Mouse (Mus musculus) heart, embryonic 10.5 days (tissue): ENCODE measurements around the gene Pip4k2a. TPM values are rescaled to one million over a fixed set of nuclear protein-coding genes. Genes with fewer than 3 reads are reported as not detected.
"Not testable (repeated sequence)": the region's sequence is repeated elsewhere in the genome, so short reads cannot be mapped to it uniquely, and the experiment has no call there.

Experiments
- DNase-seq: peaks from one replicate; pipeline ENCODE4 v3.0.0-alpha.2; 2017; ENCODE audit warnings: low spot score
- H3K27ac ChIP-seq: fragments of 300-500 bp; sonication (generic); 2 replicates; pipeline ENCODE4 v1.5.1; 2016; ENCODE audit warnings: mild to moderate bottlenecking
- H3K27me3 ChIP-seq: fragments of 300-500 bp; sonication (generic); 2 replicates; pipeline ENCODE4 v1.6.1; 2016; ENCODE audit warnings: mild to moderate bottlenecking; ENCODE audit not compliant: poor library complexity, insufficient read depth, severe bottlenecking
- H3K36me3 ChIP-seq: fragments of 300-500 bp; sonication (generic); 2 replicates; pipeline ENCODE4 v1.6.1; 2016; ENCODE audit warnings: mild to moderate bottlenecking, moderate library complexity
- H3K4me1 ChIP-seq: fragments of 300-500 bp; sonication (generic); 2 replicates; pipeline ENCODE4 v1.6.1; 2016; ENCODE audit warnings: mild to moderate bottlenecking
- H3K4me3 ChIP-seq: fragments of 300-500 bp; sonication (generic); 2 replicates; pipeline ENCODE4 v1.5.1; 2016; ENCODE audit warnings: mild to moderate bottlenecking, moderate library complexity
- H3K9me3 ChIP-seq: fragments of 300-500 bp; sonication (generic); 2 replicates; pipeline ENCODE4 v1.6.1; 2016; ENCODE audit warnings: mild to moderate bottlenecking, moderate library complexity
- WGBS: fragments of 180-500 bp; shearing (Covaris S2); methylation state at CpG from one replicate; pipeline ENCODE4 v1.1.7; 2016; 5-methylcytosine and 5-hydroxymethylcytosine counted together
- polyA plus RNA-seq: library from polyadenylated mRNA; unstranded; fragments of >200 nt; fragmentation: Nextera tagmentation; extraction: Ambion mirVana; gene quantifications from 2 replicates; pipeline ENCODE4 v1.2.1, GENCODE M21; 2016

Gene Pip4k2a
- polyA plus RNA-seq = 7.4 and 12.0 TPM in 2 replicates

DNA sequence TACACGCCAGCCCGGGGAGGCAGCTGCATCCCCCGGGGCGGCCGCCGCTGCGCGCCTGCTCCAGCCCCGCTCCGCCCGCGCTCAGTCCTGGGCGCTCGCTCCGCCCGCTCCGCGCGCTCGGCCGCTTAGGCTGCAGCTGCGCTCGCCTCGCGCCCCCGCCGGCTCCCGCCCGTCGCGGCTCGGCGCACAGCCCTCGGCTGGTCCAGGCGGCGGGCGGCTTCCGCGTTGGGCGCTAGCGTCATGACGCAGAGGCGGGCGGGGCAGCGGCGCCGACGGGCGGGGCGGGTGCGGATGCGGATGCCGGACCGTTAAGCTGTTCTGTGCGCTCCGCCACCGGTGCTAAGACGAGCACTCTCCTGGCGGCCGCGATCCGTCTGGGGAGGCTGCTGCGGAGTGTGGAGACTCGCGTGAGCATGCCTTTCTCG, at the start of gene Pip4k2a, which contains the start of gene 4930426L09Rik:
TSS of gene Pip4k2a (minus strand) at position 73 of the 425 bp plus-strand sequence.
TSS of gene 4930426L09Rik (plus strand) at position 290 of the 425 bp plus-strand sequence.
- WGBS = under 1% methylated on average over 66 of the region's 66 CpGs
- Histone ChIP-seq H3K4me3 (peak within 1 kb of the TSS; percentile 84), H3K27me3 (no peaks in the 10 kb centered on the region), H3K27ac (peak within 1 kb of the TSS; percentile 95), H3K36me3 (no peaks in the 10 kb centered on the region), H3K4me1 (peaks cover 20% of the 10 kb centered on the region), H3K9me3 (no peaks in the 10 kb centered on the region)
- peak; percentile 93 for DNase-seq

DNA sequence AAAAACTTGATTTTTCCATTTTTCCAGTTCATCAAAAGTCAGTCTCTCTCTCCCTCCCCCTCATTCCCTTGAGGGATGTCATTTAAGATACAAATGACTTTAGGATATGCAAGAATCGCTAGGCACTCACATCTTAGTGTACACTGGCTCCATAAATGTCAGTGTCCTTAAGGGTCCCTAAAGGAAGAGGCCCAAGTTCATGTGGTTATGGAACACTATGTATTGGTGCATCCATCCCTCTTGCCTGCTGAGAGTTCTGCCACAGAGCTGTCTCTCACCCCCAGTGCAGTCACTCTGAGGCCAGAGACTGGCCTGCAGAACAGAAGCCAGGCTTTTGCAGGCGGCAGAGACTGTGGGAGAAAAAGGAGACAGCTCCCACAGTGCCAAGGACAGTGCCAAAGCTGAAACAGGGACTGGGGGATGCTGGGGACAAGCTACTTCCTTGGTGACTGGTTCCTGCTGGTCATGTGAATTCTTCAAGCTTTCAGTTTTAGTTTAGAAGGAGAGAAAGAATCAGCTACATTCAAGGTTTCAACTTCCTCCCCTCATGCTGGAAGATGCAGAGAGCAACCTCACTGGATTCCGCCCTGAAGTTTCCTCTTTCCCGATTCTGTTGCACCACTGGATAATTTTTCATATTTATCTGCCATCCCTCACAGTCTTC, 40.1 kb upstream of the Pip4k2a start:
- Histone ChIP-seq H3K4me3 (no peak overlapping the region), H3K27ac (peak overlapping the region; percentile 37), H3K9me3 (no peaks in the 10 kb centered on the region), H3K36me3 (no peaks in the 10 kb centered on the region), H3K4me1 (peaks cover 6% of the 10 kb centered on the region), H3K27me3 (no peaks in the 10 kb centered on the region)
- no peak for DNase-seq
- WGBS = 71% methylated on average over 4 of the region's 4 CpGs

DNA sequence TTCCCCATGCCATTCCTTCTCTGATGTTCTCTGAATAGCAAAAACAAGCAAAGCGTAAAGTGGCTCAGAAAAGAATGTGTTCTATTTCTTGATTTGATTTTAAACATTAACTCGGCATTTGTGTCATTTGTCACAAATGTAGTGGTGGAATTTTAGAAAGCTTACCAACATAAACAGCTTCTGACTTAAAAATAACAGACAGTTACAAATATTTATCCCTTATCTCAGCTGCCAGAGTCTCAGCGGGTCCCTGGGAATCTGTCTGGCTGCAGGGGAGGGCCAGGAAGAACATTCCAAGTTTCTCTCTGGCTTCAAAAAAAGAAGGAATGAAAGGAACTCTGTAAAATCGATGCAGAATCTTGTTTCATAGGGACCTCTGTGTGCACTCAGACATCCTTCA, 39.5 kb upstream of the Pip4k2a start:
- H3K9me3 ChIP-seq = no peaks in the 10 kb centered on the region
- WGBS = 36% methylated on average over 4 of the region's 4 CpGs
- H3K27me3 ChIP-seq = no peaks in the 10 kb centered on the region
- H3K36me3 ChIP-seq = no peaks in the 10 kb centered on the region
- H3K4me1 ChIP-seq = peaks cover 6% of the 10 kb centered on the region
- no peak overlapping the region for H3K4me3 ChIP-seq
- H3K27ac ChIP-seq = no peak overlapping the region
- no peak for DNase-seq

DNA sequence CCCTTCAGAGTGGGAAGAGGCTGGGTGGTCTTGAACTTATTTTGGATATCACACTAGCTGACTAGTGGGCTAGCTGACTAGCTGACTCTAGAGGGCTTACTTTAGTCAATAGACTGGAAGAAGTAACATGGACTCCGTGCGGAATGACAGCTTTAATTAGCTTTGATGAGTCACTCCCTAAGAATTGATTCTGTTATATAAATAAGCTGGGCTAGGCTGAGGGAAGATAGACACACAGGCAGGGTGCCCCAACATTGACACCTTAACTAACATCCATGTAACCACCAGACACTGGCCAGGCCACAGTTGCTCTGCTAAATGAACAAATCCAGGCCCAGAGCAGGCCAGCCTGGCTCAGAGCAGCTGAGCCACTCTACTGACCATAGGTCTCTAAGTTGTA, 26.9 kb upstream of the Pip4k2a start:
- Histone ChIP-seq H3K27me3 (no peaks in the 10 kb centered on the region), H3K4me3 (no peak overlapping the region), H3K9me3 (no peaks in the 10 kb centered on the region), H3K4me1 (no peaks in the 10 kb centered on the region), H3K36me3 (no peaks in the 10 kb centered on the region), H3K27ac (no peak overlapping the region)
- DNase-seq = no peak
- WGBS = 65% methylated on average over 2 of the region's 2 CpGs

DNA sequence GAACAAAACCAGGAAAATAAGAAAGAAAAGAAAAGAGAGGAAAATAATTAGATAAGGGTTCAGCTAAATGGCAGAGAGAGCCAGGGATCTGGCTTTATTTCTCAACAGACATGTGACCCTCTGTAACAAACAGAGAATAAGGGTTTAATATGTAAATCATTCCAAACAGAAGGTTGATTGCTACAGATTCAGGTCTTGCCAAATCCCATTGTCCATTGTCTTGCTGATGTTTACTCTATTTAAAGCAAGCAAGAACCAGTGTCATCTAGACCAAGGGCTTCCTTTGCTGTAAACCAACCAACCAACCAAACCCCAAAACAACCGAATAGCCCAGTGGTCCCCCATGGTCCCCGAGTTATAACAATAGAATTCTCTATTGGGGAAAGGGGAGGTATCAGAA, 20.1 kb upstream of the Pip4k2a start:
- DNase-seq = no peak
- Histone ChIP-seq H3K4me3 (no peak overlapping the region), H3K9me3 (no peaks in the 10 kb centered on the region), H3K4me1 (no peaks in the 10 kb centered on the region), H3K27ac (no peak overlapping the region), H3K27me3 (no peaks in the 10 kb centered on the region), H3K36me3 (no peaks in the 10 kb centered on the region)
- 71% methylated on average over 2 of the region's 2 CpGs for WGBS

DNA sequence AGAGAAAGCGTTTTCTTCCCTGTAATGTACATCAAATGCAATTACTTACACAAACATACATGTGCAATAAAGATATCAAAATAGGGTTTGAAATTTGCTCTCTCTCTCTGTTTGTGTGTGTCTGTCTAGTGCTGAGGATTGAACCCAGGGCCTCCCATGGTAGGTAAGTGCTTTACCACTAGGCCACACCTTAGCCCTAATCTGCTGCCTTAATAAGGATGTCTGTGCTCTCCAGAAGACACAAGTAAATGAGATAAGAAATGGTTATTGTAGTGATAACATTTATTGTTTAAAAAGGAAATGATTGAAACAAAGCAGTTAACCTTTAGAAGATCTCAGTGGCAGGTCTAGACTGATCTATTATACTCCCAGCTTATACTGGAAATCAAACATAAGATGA, 18.9 kb upstream of the Pip4k2a start:
- no peak for DNase-seq
- no peaks in the 10 kb centered on the region for H3K36me3 ChIP-seq
- H3K27me3 ChIP-seq = no peaks in the 10 kb centered on the region
- no peaks in the 10 kb centered on the region for H3K4me1 ChIP-seq
- H3K27ac ChIP-seq = no peak overlapping the region
- 79% methylated on average over 1 of the region's 1 CpGs for WGBS
- H3K4me3 ChIP-seq = no peak overlapping the region
- no peaks in the 10 kb centered on the region for H3K9me3 ChIP-seq

DNA sequence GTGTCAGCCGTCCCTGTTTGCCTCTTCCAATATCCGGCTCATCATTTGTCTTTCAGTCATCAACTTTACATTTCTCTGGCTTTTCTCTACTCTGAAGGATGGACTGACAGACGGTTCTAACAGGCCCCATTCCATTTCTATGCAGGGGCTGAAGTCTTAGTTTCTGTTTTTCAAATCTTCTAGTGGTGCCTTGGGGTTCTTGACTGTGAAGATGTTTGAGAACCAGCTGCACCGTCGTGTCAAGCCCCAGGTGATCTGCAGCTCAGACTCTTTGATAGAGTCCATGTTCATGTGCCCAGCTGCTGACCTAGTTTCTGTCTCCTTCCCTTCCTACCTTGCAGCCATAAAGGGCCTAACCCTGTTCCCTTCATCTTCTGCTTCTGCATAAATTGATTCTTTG, 18.4 kb upstream of the Pip4k2a start:
- DNase-seq = no peak
- Histone ChIP-seq H3K36me3 (no peaks in the 10 kb centered on the region), H3K4me3 (no peak overlapping the region), H3K27ac (no peak overlapping the region), H3K4me1 (no peaks in the 10 kb centered on the region), H3K9me3 (no peaks in the 10 kb centered on the region), H3K27me3 (no peaks in the 10 kb centered on the region)
- WGBS = 83% methylated on average over 5 of the region's 5 CpGs

DNA sequence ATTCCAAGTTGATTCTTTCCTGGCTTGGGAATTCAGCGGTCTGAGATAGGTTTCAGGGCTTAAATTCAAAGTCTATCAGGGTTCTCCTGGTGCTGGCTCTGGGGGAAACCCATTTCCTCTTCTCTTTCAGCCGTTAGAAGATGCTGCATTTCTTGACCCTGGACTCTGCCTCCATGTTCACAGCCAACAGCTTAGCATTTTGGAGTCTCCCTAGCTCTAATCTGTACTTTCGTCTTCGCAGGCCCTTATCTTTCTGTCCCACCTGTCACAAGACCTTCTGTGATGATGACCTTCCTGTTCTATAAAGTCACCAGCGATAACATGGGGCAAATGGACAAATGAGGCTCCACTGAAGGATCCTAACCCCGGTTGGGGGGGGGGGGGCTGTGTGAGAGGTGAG, 13.5 kb upstream of the Pip4k2a start:
- Histone ChIP-seq H3K36me3 (no peaks in the 10 kb centered on the region), H3K4me3 (no peak overlapping the region), H3K27ac (no peak overlapping the region), H3K4me1 (no peaks in the 10 kb centered on the region), H3K27me3 (no peaks in the 10 kb centered on the region), H3K9me3 (no peaks in the 10 kb centered on the region)
- WGBS = 57% methylated on average over 6 of the region's 6 CpGs
- DNase-seq = peak; percentile 85

DNA sequence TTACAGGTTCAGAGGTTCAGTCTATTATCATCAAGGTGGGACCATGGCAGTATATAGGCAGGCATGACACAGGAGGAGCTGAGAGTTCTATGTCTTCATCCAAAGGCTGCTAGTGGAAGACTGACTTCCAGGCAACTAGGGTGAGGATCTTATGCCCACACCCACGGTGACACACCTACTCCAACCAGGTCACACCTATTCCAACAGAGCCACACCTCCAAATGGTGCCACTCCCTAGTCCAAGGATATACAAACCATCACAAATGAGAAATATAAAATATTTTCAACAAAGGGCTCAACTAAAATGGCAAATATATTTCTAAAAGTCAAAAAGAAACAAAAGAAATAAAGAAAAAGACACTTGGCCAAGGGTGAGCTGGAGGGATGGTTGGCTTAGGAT, 12.6 kb upstream of the Pip4k2a start:
- H3K4me1 ChIP-seq, H3K27ac ChIP-seq, H3K4me3 ChIP-seq, H3K9me3 ChIP-seq, DNase-seq, H3K27me3 ChIP-seq, H3K36me3 ChIP-seq: not testable (repeated sequence)
- WGBS = 79% methylated on average over 1 of the region's 1 CpGs

DNA sequence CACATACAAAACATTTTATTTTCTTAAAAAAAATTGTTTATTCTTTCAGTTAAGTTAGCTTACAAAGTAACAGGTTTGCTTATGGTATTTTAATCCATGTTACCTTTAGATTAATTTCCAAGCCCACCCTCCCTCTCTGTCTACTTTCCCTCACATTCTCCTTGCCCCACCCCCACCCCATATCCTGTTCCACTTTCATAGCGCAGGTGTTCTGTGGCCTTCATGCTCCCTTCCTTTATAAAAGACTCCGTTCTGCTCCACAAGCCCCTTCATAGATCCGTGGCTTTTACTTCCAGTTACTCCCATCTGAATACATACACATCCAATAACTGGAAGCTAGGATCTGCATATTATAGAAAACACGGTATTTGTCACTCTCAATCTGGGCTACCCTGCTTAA, 9.7 kb upstream of the Pip4k2a start:
- no peak overlapping the region for H3K27ac ChIP-seq
- no peak for DNase-seq
- no peaks in the 10 kb centered on the region for H3K36me3 ChIP-seq
- 88% methylated on average over 4 of the region's 4 CpGs for WGBS
- no peaks in the 10 kb centered on the region for H3K27me3 ChIP-seq
- H3K9me3 ChIP-seq = no peaks in the 10 kb centered on the region
- H3K4me3 ChIP-seq = no peak overlapping the region
- H3K4me1 ChIP-seq = no peaks in the 10 kb centered on the region

DNA sequence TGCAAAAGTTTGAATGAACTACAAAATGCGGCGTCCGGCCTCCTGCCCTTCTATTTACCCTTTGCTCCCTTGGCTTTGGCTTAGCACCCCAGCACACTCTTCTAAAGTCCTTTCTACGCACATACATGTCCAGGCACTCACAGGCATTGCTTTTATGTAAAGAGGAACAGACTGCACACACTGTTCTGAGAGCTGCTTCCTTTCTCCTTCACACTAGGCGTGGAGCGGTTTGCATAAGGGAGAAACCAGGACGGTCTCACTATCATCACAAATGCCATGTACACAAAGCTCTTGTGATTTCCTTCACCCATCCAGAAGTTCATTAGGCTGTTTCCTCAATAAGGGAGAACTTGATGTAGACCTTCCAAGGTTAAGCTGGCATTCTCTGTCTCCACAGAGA, 8.2 kb upstream of the Pip4k2a start:
- H3K27me3 ChIP-seq = no peaks in the 10 kb centered on the region
- DNase-seq = no peak
- H3K4me3 ChIP-seq = no peak overlapping the region
- H3K36me3 ChIP-seq = no peaks in the 10 kb centered on the region
- WGBS = 85% methylated on average over 7 of the region's 7 CpGs
- no peaks in the 10 kb centered on the region for H3K4me1 ChIP-seq
- H3K9me3 ChIP-seq = no peaks in the 10 kb centered on the region
- no peak overlapping the region for H3K27ac ChIP-seq

DNA sequence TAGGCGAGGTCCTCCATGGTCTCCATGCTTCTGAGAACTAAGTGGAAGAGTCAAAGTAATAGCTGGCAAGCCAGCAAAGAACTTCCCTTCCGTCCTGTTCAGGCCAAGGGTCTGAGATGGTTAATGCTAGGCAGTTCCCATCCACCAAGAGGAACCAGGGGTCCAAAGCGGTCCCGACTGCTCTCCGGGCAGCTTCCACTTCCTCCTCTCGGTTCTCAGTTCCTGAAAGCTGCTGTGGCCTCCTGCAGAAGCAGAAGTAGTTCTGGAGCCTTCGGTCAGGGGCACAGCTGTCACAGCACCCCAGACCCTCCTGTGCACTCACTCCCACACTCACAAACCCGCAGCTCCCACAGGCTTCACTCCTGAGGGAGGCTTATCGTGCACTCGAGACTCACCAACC, 6.9 kb upstream of the Pip4k2a start:
- H3K4me3 ChIP-seq = no peak overlapping the region
- H3K4me1 ChIP-seq = no peaks in the 10 kb centered on the region
- WGBS = 66% methylated on average over 10 of the region's 10 CpGs
- no peak overlapping the region for H3K27ac ChIP-seq
- DNase-seq = no peak
- no peaks in the 10 kb centered on the region for H3K27me3 ChIP-seq
- no peaks in the 10 kb centered on the region for H3K36me3 ChIP-seq
- H3K9me3 ChIP-seq = no peaks in the 10 kb centered on the region

DNA sequence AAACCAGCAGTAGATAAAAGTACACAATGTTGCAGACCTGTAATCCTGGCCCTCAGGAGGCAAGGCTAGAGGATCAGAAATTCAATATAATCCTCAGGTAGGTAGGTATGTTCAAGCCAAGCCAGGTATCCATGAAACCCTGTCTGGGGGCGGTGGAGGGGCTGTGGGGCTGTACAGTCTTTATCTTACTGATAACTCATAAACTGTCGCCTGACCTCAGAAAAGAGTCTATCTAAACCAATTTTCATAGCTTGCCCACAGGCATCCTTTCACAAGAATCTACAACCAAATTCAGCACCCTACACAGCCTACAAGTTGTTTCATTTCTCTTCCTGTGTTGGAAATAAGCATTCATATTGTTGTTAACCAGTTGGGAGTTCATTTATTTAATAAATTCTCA, 1.5 kb upstream of the Pip4k2a start:
- Histone ChIP-seq H3K4me3 (no peak overlapping the region), H3K36me3 (no peaks in the 10 kb centered on the region), H3K27me3 (no peaks in the 10 kb centered on the region), H3K4me1 (peaks cover 20% of the 10 kb centered on the region), H3K9me3 (no peaks in the 10 kb centered on the region), H3K27ac (no peak overlapping the region)
- 73% methylated on average over 2 of the region's 2 CpGs for WGBS
- no peak for DNase-seq

DNA sequence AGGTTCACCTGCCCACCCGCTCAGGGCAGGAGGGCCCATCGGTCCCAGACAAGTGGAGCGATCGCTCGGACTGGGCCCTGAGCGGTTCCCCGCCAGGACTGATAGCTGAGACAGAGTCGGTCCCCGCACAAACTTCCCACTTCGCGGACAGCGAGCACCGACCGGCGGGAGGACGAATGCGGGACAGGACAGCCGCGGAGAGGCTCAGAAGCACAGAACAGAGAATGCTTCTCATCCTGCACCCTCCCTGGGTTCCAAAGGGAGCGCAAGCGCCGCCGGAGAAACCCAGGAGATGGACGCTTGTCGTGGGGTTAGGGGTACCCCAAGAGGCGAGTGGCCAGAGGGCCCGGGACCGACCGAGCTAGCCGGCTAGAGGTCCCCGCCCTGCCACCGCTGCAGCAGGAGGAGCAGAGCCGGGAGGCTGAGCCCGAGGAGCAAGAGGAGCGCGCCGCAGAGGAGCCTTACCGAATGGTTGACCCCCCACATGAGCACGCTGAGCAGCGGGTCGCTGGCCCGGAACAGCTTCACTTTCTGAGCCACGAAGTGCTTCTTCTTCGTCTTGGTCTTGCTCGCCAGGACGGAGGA, 447 bp downstream of the Pip4k2a start:
- H3K27me3 ChIP-seq = no peaks in the 10 kb centered on the region
- H3K9me3 ChIP-seq = no peaks in the 10 kb centered on the region
- no peaks in the 10 kb centered on the region for H3K36me3 ChIP-seq
- peaks cover 23% of the 10 kb centered on the region for H3K4me1 ChIP-seq
- peak; percentile 83 for DNase-seq
- peak overlapping the region; percentile 84 for H3K4me3 ChIP-seq
- WGBS = under 1% methylated on average over 45 of the region's 46 CpGs
- peak overlapping the region; percentile 95 for H3K27ac ChIP-seq
